Mouse (Mus musculus) gastrocnemius, postnatal 10 days (tissue): ENCODE measurements at regions not wholly inside any gene's neighbourhood (a gene's known extent, or its start where the extent isn't known, plus 50 kb on each side); places are given as distances from the start of the nearest gene placed in this dataset.

ENCODE experiments used
- DNase-seq: peaks from one replicate; pipeline ENCODE4 v3.0.0; 2021; ENCODE audit warnings: mixed read lengths

GRCm38 (mm10) chr2:171800511-171801268 is 242.6 kb downstream of the Cbln4 start:
- no peak for DNase-seq

GRCm38 (mm10) chr2:171799351-171799750 is 243.9 kb downstream of the Cbln4 start:
- DNase-seq, result no peak

GRCm38 (mm10) chr2:171790686-171791085 is 252.6 kb downstream of the Cbln4 start:
- DNase-seq, result no peak

- DNase-seq, result no peak
These were observed 276.9 kb downstream of the Cbln4 start for GRCm38 (mm10) chr2:171766193-171766930.

GRCm38 (mm10) chr2:171765071-171765470 is 278.2 kb downstream of the Cbln4 start:
- no peak for DNase-seq

- no peak for DNase-seq
These were observed 289.8 kb downstream of the Cbln4 start for GRCm38 (mm10) chr2:171753502-171753901.

- peak; percentile 28 for DNase-seq
These were observed 296.1 kb downstream of the Cbln4 start for GRCm38 (mm10) chr2:171747162-171747561.

- DNase-seq, result no peak
These were observed 300.2 kb downstream of the Cbln4 start for GRCm38 (mm10) chr2:171743111-171743510.

GRCm38 (mm10) chr2:171742706-171743105 is 300.6 kb downstream of the Cbln4 start:
- DNase-seq, result no peak

GRCm38 (mm10) chr2:171737761-171738160 is 305.5 kb downstream of the Cbln4 start:
- no peak for DNase-seq

GRCm38 (mm10) chr2:171735061-171735490 is 308.2 kb downstream of the Cbln4 start:
- no peak for DNase-seq

GRCm38 (mm10) chr2:171734634-171734987 is 308.7 kb downstream of the Cbln4 start:
- no peak for DNase-seq

GRCm38 (mm10) chr2:171733965-171734633 is 309.2 kb downstream of the Cbln4 start:
- DNase-seq, result no peak

- DNase-seq, result no peak
These were observed 324.0 kb downstream of the Cbln4 start for GRCm38 (mm10) chr2:171719269-171719668.

- no peak for DNase-seq
These were observed 324.4 kb downstream of the Cbln4 start for GRCm38 (mm10) chr2:171718855-171719254.

GRCm38 (mm10) chr2:171712816-171713570 is 330.3 kb downstream of the Cbln4 start:
- DNase-seq, result no peak

- DNase-seq, result no peak
These were observed 349.7 kb downstream of the Cbln4 start for GRCm38 (mm10) chr2:171693526-171693925.

- DNase-seq, result no peak
These were observed 352.5 kb downstream of the Cbln4 start for GRCm38 (mm10) chr2:171690781-171691180.

GRCm38 (mm10) chr2:171689102-171689501 is 354.2 kb downstream of the Cbln4 start:
- no peak for DNase-seq

- DNase-seq, result no peak
These were observed 365.3 kb downstream of the Cbln4 start for GRCm38 (mm10) chr2:171677998-171678397.

- no peak for DNase-seq
These were observed 366.1 kb downstream of the Cbln4 start for GRCm38 (mm10) chr2:171677128-171677527.

GRCm38 (mm10) chr2:171676083-171676482 is 367.2 kb downstream of the Cbln4 start:
- DNase-seq, result peak; percentile 8
